Mouse (Mus musculus): ENCODE measurements at regions not wholly inside any gene's neighbourhood (a gene's known extent, or its start where the extent isn't known, plus 50 kb on each side); places are given as distances from the start of the nearest gene placed in this dataset.

- TF ChIP-seq USF2 (conservative IDR thresholded peaks at IDR 0.05; ENCODE audit: low read depth, low read length) = peak; percentile 82
- no peak for TF ChIP-seq JUND (conservative IDR thresholded peaks at IDR 0.05; ENCODE audit: low read depth, low read length)
- no peak for TF ChIP-seq CHD2 (IDR thresholded peaks at IDR 0.05; ENCODE audit: low read length)
- peak; percentile 63 for TF ChIP-seq NELFE (IDR thresholded peaks at IDR 0.05; ENCODE audit: low read depth, low read length)
- peak; percentile 54; the same call in 1 of the 2 replicates for TF ChIP-seq SIN3A (IDR thresholded peaks at IDR 0.05; ENCODE audit: low read length)
- no peak for TF ChIP-seq PAX5 (IDR thresholded peaks at IDR 0.05; ENCODE audit: low read length)
- 0 out of 2 replicates have a peak, but pooled peaks have one; percentile 46 for TF ChIP-seq MEF2A (IDR thresholded peaks at IDR 0.05; ENCODE audit: borderline replicate concordance, low read depth, low read length)
- TF ChIP-seq HCFC1 (IDR thresholded peaks at IDR 0.05; ENCODE audit: low read depth, low read length) = peak; percentile 6; the same call in 1 of the 2 replicates
- TF ChIP-seq CHD1 (IDR thresholded peaks at IDR 0.05; ENCODE audit: low read depth, low read length) = no peak; the same call in 1 of the 2 replicates
- TF ChIP-seq TCF12 (IDR thresholded peaks at IDR 0.05; ENCODE audit: low read depth, low read length) = peak; percentile 76
Observed at GRCm38 (mm10) chr1:137898397-137898796, 277.1 kb downstream of the Ptprc start (continued).

- Histone ChIP-seq H3K36me3 (replicated peaks in 1 of 2; ENCODE audit: control insufficient read depth in 1 of 2, insufficient read depth in 1 of 2, low read length in 1 of 2) (no peaks in the 10 kb centered on the region), H3K4me1 (ENCODE audit: control insufficient read depth in 1 of 2, insufficient read depth in 2 of 2) (no peaks in the 10 kb centered on the region), H3K27me3 (replicated peaks) (no peaks in the 10 kb centered on the region), H3K9ac (ENCODE audit: insufficient read depth, low read depth) (no peak overlapping the region), H3K4me2 (ENCODE audit: insufficient read depth, low read depth, poor library complexity, severe bottlenecking) (no peak overlapping the region; the same call in 1 of the 2 replicates), H3K4me3 (replicated peaks in 1 of 3; ENCODE audit: low read depth in 2 of 3, low read length in 2 of 3, poor library complexity in 1 of 3) (no peak overlapping the region), H3K79me2 (replicated peaks; ENCODE audit: control insufficient read depth, extremely low read depth, insufficient read depth, poor library complexity, severe bottlenecking) (no peaks in the 10 kb centered on the region), H3K27ac (ENCODE audit: insufficient read depth, low read depth) (no peak overlapping the region), H3K9me3 (replicated peaks; ENCODE audit: low read length) (no peaks in the 10 kb centered on the region)
- DNase-seq (ENCODE audit: extremely low read depth) = no peak
- dilution Hi-C loops (cut with MboI; ENCODE audit: extremely low pct_ligation_motif_present, extremely low pct_unique_long_range_greater_than_20kb, low sequenced_read_pairs) (no loop called here), in situ Hi-C loops (cut with MboI; ENCODE audit: low pct_ligation_motif_present, low pct_unique_long_range_greater_than_20kb, low sequenced_read_pairs) (no loop called here)
- TF ChIP-seq MAZ (IDR thresholded peaks at IDR 0.05; ENCODE audit: low read depth, low read length) (no peak), MXI1 (IDR thresholded peaks at IDR 0.05; ENCODE audit: low read depth, low read length) (no peak), UBTF (IDR thresholded peaks at IDR 0.05; ENCODE audit: low read depth, low read length) (no peak), JUN (IDR thresholded peaks at IDR 0.05; ENCODE audit: insufficient read depth, low read depth, low read length) (no peak), MEF2A (IDR thresholded peaks at IDR 0.05; ENCODE audit: borderline replicate concordance, low read depth, low read length) (no peak), HCFC1 (IDR thresholded peaks at IDR 0.05; ENCODE audit: low read depth, low read length) (no peak), POLR2AphosphoS2 (IDR thresholded peaks at IDR 0.05; ENCODE audit: low read depth, low read length) (no peak)
Observed at GRCm38 (mm10) chr1:137881656-137882055, 293.9 kb downstream of the Ptprc start.

- H3K4me1 ChIP-seq (ENCODE audit: control insufficient read depth in 1 of 2, insufficient read depth in 2 of 2) = no peaks in the 10 kb centered on the region
- H3K4me2 ChIP-seq (ENCODE audit: insufficient read depth, low read depth, poor library complexity, severe bottlenecking) = no peak overlapping the region
- TF ChIP-seq E2F4 (IDR thresholded peaks at IDR 0.05; ENCODE audit: insufficient replicate concordance, low read depth, low read length) (no peak), NELFE (IDR thresholded peaks at IDR 0.05; ENCODE audit: low read depth, low read length) (no peak), MAFK (IDR thresholded peaks at IDR 0.05; ENCODE audit: insufficient replicate concordance, low read length) (no peak), TBP (conservative IDR thresholded peaks at IDR 0.05; ENCODE audit: low read depth, low read length) (no peak), MEF2A (IDR thresholded peaks at IDR 0.05; ENCODE audit: borderline replicate concordance, low read depth, low read length) (no peak), SMC3 (IDR thresholded peaks at IDR 0.05; ENCODE audit: low read depth, low read length) (no peak), GABPA (IDR thresholded peaks at IDR 0.05; ENCODE audit: insufficient replicate concordance, low read depth, low read length) (no peak), MXI1 (IDR thresholded peaks at IDR 0.05; ENCODE audit: low read depth, low read length) (no peak), ZNF384 (IDR thresholded peaks at IDR 0.05; ENCODE audit: low read depth, low read length) (no peak), MAZ (IDR thresholded peaks at IDR 0.05; ENCODE audit: low read depth, low read length) (no peak), POLR2A (IDR thresholded peaks at IDR 0.05; ENCODE audit: low read depth, low read length) (no peak), CHD1 (IDR thresholded peaks at IDR 0.05; ENCODE audit: low read depth, low read length) (no peak), USF2 (conservative IDR thresholded peaks at IDR 0.05; ENCODE audit: low read depth, low read length) (no peak), POLR2AphosphoS2 (IDR thresholded peaks at IDR 0.05; ENCODE audit: low read depth, low read length) (no peak), MAX (IDR thresholded peaks at IDR 0.05; ENCODE audit: low read length) (no peak)
- in situ Hi-C loops (cut with MboI; ENCODE audit: low pct_ligation_motif_present, low pct_unique_long_range_greater_than_20kb, low sequenced_read_pairs) = no loop called here
- H3K36me3 ChIP-seq (replicated peaks in 1 of 2; ENCODE audit: control insufficient read depth in 1 of 2, insufficient read depth in 1 of 2, low read length in 1 of 2) = no peaks in the 10 kb centered on the region
- no peak overlapping the region for H3K27ac ChIP-seq (ENCODE audit: insufficient read depth, low read depth)
- no peak for DNase-seq (ENCODE audit: extremely low read depth)
- no peaks in the 10 kb centered on the region for H3K79me2 ChIP-seq (replicated peaks; ENCODE audit: control insufficient read depth, extremely low read depth, insufficient read depth, poor library complexity, severe bottlenecking)
- dilution Hi-C loops (cut with MboI; ENCODE audit: extremely low pct_ligation_motif_present, extremely low pct_unique_long_range_greater_than_20kb, low sequenced_read_pairs) = no loop called here
- no peaks in the 10 kb centered on the region for H3K9me3 ChIP-seq (replicated peaks; ENCODE audit: low read length)
- H3K9ac ChIP-seq (ENCODE audit: insufficient read depth, low read depth) = no peak overlapping the region
- H3K4me3 ChIP-seq (replicated peaks in 1 of 3; ENCODE audit: low read depth in 2 of 3, low read length in 2 of 3, poor library complexity in 1 of 3) = no peak overlapping the region
- no peaks in the 10 kb centered on the region for H3K27me3 ChIP-seq (replicated peaks)
Observed at GRCm38 (mm10) chr1:137874361-137874760, 301.1 kb downstream of the Ptprc start.
